Mouse (Mus musculus) erythroid progenitor cell, adult 5-6 weeks (primary cell): ENCODE measurements around the gene Fem1a. TPM values are rescaled to one million over a fixed set of nuclear protein-coding genes. Genes with fewer than 3 reads are reported as not detected.
"Not testable (repeated sequence)": the region's sequence is repeated elsewhere in the genome, so short reads cannot be mapped to it uniquely, and the experiment has no call there.

ENCODE experiments used
- ATAC-seq: replicated peaks from 2 replicates; pipeline ENCODE4 v1.8.0; 2016; ENCODE audit warnings: moderate number of reproducible peaks, mild to moderate bottlenecking, moderate TSS enrichment, inconsistent platforms; ENCODE audit not compliant: poor library complexity, low FRiP score, severe bottlenecking
- total RNA-seq, 2 experiments: library from RNA; stranded (forward) in 1 of 2; stranded (reverse) in 1 of 2; fragments of 150-400 nt in 1 of 2; fragments of 186-747, 209-891 nt in 1 of 2; gene quantifications; 2 replicates each; pipeline versions ENCODE4 v1.2.3 to v1.2.4; 2015 to 2017; ENCODE audit warnings: low replicate concordance in 2 of 2

Fem1a gene
- total RNA-seq, 2 experiments from 2014 or later, result 5.7 to 8.4 TPM

- no peak; the same call in 1 of the 2 replicates for ATAC-seq
Measured at GRCm38 (mm10) chr17:56251136-56251829, 5.3 kb upstream of the Fem1a start.

GRCm38 (mm10) chr17:56254695-56255094 is 1.9 kb upstream of the Fem1a start:
- ATAC-seq, result no peak

GRCm38 (mm10) chr17:56255429-56255828 is 1.2 kb upstream of the Fem1a start:
- ATAC-seq, result no peak

- ATAC-seq, result peak; percentile 87
Measured at GRCm38 (mm10) chr17:56255863-56256238, 759 bp upstream of the Fem1a start.

GRCm38 (mm10) chr17:56257181-56257894 is 728 bp downstream of the Fem1a start:
- no peak for ATAC-seq

- ATAC-seq, result not testable (repeated sequence)
Measured at GRCm38 (mm10) chr17:56258269-56258668, 1.7 kb downstream of the Fem1a start.

GRCm38 (mm10) chr17:56258812-56259211 is 2.2 kb downstream of the Fem1a start:
- not testable (repeated sequence) for ATAC-seq

- no peak for ATAC-seq
Measured at GRCm38 (mm10) chr17:56259301-56260037, 2.9 kb downstream of the Fem1a start.

- no peak for ATAC-seq
Measured at GRCm38 (mm10) chr17:56261166-56261565, 4.6 kb downstream of the Fem1a start.

- ATAC-seq, result no peak
Measured at GRCm38 (mm10) chr17:56262645-56263094, 6.1 kb downstream of the Fem1a start.

GRCm38 (mm10) chr17:56264020-56264419 is 7.4 kb downstream of the Fem1a start:
- ATAC-seq, result peak; percentile 92

GRCm38 (mm10) chr17:56265011-56265410 is 8.4 kb downstream of the Fem1a start:
- no peak for ATAC-seq

GRCm38 (mm10) chr17:56265869-56266268 is 9.3 kb downstream of the Fem1a start:
- ATAC-seq, result no peak

- ATAC-seq, result no peak
Measured at GRCm38 (mm10) chr17:56266271-56266670, 9.7 kb downstream of the Fem1a start.

GRCm38 (mm10) chr17:56269153-56269630 is 12.6 kb downstream of the Fem1a start:
- ATAC-seq, result peak; percentile 62

- no peak for ATAC-seq
Measured at GRCm38 (mm10) chr17:56269741-56270140, 13.1 kb downstream of the Fem1a start.

- no peak for ATAC-seq
Measured at GRCm38 (mm10) chr17:56271609-56272253, 15.1 kb downstream of the Fem1a start.

- no peak for ATAC-seq
Measured at GRCm38 (mm10) chr17:56272644-56273043, 16.0 kb downstream of the Fem1a start.

- no peak for ATAC-seq
Measured at GRCm38 (mm10) chr17:56273482-56273881, 16.9 kb downstream of the Fem1a start.

GRCm38 (mm10) chr17:56273986-56274385 is 17.4 kb downstream of the Fem1a start:
- no peak for ATAC-seq
